Mouse (Mus musculus): ENCODE data around the gene Tagln3.

Gene Tagln3

GRCm38 (mm10) chr16:45724061-45724741, at the start of gene Tagln3:
TSS of gene Tagln3 (minus strand) at chr16:45724608.
- DNase-seq (ENCODE audit: low spot score in 2 of 2) = peak; percentile 85 to 91

- DNase-seq (ENCODE audit: low spot score in 2 of 2) = no peak
Observed at GRCm38 (mm10) chr16:45770914-45771313, 46.5 kb upstream of the Tagln3 start.

- no peak for DNase-seq (ENCODE audit: low spot score in 2 of 2)
Observed at GRCm38 (mm10) chr16:45767853-45768640, 43.6 kb upstream of the Tagln3 start.

- DNase-seq (ENCODE audit: low spot score in 2 of 2) = no peak
Observed at GRCm38 (mm10) chr16:45767434-45767833, 43.0 kb upstream of the Tagln3 start.

- no peak for DNase-seq (ENCODE audit: low spot score in 2 of 2)
Observed at GRCm38 (mm10) chr16:45765801-45766494, 41.5 kb upstream of the Tagln3 start.

GRCm38 (mm10) chr16:45765102-45765501, 40.7 kb upstream of the Tagln3 start:
- DNase-seq (ENCODE audit: low spot score in 2 of 2) = no peak

- DNase-seq (ENCODE audit: low spot score in 2 of 2) = no peak
Observed at GRCm38 (mm10) chr16:45762859-45763505, 38.6 kb upstream of the Tagln3 start.

GRCm38 (mm10) chr16:45761425-45761824, 37.0 kb upstream of the Tagln3 start:
- no peak for DNase-seq (ENCODE audit: low spot score in 2 of 2)

GRCm38 (mm10) chr16:45758726-45759269, 34.4 kb upstream of the Tagln3 start:
- DNase-seq (ENCODE audit: low spot score in 2 of 2) = no peak

GRCm38 (mm10) chr16:45757421-45758078, 33.1 kb upstream of the Tagln3 start:
- DNase-seq (ENCODE audit: low spot score in 2 of 2) = no peak

GRCm38 (mm10) chr16:45756855-45757254, 32.4 kb upstream of the Tagln3 start:
- peak in 1 of 2 experiments; percentile 44 for DNase-seq (ENCODE audit: low spot score in 2 of 2)

GRCm38 (mm10) chr16:45743591-45744144, 19.3 kb upstream of the Tagln3 start:
- DNase-seq (ENCODE audit: low spot score in 2 of 2) = no peak

GRCm38 (mm10) chr16:45742615-45743476, 18.4 kb upstream of the Tagln3 start, which contains the start of gene Abhd10:
TSS of gene Abhd10 (minus strand) at chr16:45742955.
- DNase-seq (ENCODE audit: low spot score in 2 of 2) = peak; percentile 97 to 98

GRCm38 (mm10) chr16:45737880-45738279, 13.5 kb upstream of the Tagln3 start:
- DNase-seq (ENCODE audit: low spot score in 2 of 2) = no peak

- no peak for DNase-seq (ENCODE audit: low spot score in 2 of 2)
Observed at GRCm38 (mm10) chr16:45736724-45737123, 12.3 kb upstream of the Tagln3 start.

GRCm38 (mm10) chr16:45729163-45729562, 4.8 kb upstream of the Tagln3 start:
- no peak for DNase-seq (ENCODE audit: low spot score in 2 of 2)

- DNase-seq (ENCODE audit: low spot score in 2 of 2) = no peak
Observed at GRCm38 (mm10) chr16:45724742-45725102, 314 bp upstream of the Tagln3 start.

GRCm38 (mm10) chr16:45723172-45723901, 1.1 kb downstream of the Tagln3 start:
- DNase-seq (ENCODE audit: low spot score in 2 of 2) = no peak

GRCm38 (mm10) chr16:45722460-45722951, 1.9 kb downstream of the Tagln3 start:
- DNase-seq (ENCODE audit: low spot score in 2 of 2) = peak in 1 of 2 experiments; percentile 58

All from right cerebral cortex, postnatal 10 days (tissue).